Mouse (Mus musculus) neural tube, embryonic 13.5 days (tissue): Measurements from ENCODE around the gene Minpp1. TPM values are rescaled to one million over a fixed set of nuclear protein-coding genes. Genes with fewer than 3 reads are reported as not detected.

Experiments used
- ATAC-seq: fragments of 200-750 bp; cut with Nextera tagmentation; 2 replicates; pipeline ENCODE4 v1.8.0; 2017; ENCODE audit warnings: low read depth, mild to moderate bottlenecking, moderate TSS enrichment, moderate library complexity
- H3K27ac ChIP-seq: fragments of 300-500 bp; sonication (generic); replicated peaks from 2 replicates; pipeline ENCODE4 v1.5.1; 2015; ENCODE audit warnings: moderate library complexity, mild to moderate bottlenecking, inconsistent platforms
- H3K27me3 ChIP-seq: fragments of 300-500 bp; sonication (generic); 2 replicates; pipeline ENCODE4 v1.6.1; 2015; ENCODE audit warnings: mild to moderate bottlenecking, inconsistent platforms
- H3K36me3 ChIP-seq: fragments of 300-500 bp; sonication (generic); 2 replicates; pipeline ENCODE4 v1.6.1; 2015; ENCODE audit warnings: mild to moderate bottlenecking, inconsistent platforms
- H3K4me1 ChIP-seq: fragments of 300-500 bp; sonication (generic); replicated peaks from 2 replicates; pipeline ENCODE4 v1.6.1; 2015; ENCODE audit warnings: inconsistent platforms
- H3K4me2 ChIP-seq: fragments of 300-500 bp; sonication (generic); 2 replicates; pipeline ENCODE4 v1.6.1; 2015; ENCODE audit warnings: inconsistent platforms, mild to moderate bottlenecking, moderate library complexity
- H3K4me3 ChIP-seq: fragments of 300-500 bp; sonication (generic); 2 replicates; pipeline ENCODE4 v1.5.1; 2015; ENCODE audit warnings: mild to moderate bottlenecking, inconsistent platforms
- H3K9ac ChIP-seq: fragments of 300-500 bp; sonication (generic); 2 replicates; pipeline ENCODE4 v1.6.1; 2015; ENCODE audit warnings: moderate library complexity, mild to moderate bottlenecking, inconsistent platforms
- H3K9me3 ChIP-seq: fragments of 300-500 bp; sonication (generic); 2 replicates; pipeline ENCODE4 v1.6.1; 2016; ENCODE audit warnings: inconsistent platforms
- WGBS: fragments of 180-500 bp; shearing (Covaris S2); methylation state at CpG from one replicate; pipeline ENCODE4 v1.1.7; 2015; 5-methylcytosine and 5-hydroxymethylcytosine counted together
- polyA plus RNA-seq: library from polyadenylated mRNA; unstranded; fragments of >200 nt; fragmentation: Nextera tagmentation; extraction: Ambion mirVana; gene quantifications from 2 replicates; pipeline ENCODE4 v1.2.1, GENCODE M21; 2015

The Minpp1 gene
- polyA plus RNA-seq, 1 experiment from 2014 or later: 54.7 TPM

DNA sequence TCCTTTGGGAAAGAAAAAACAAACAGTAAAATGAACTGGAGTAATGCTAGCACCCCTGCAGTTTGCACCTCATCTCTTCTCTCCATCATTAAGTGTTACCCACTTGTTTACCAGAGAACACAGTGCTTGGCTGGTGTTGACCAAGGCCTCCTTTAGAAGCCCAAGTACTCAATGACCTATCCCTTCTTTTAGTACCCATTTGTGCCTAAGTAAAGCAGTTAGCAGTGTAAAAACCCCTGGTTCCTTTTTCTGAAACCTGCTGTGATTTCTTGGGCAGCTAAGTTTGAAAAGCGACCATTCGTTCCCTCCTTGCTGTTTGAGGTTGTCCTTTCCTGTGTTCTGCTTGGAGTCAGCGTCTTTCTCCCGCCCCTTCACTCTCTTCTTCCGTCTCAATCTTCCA lies 7.4 kb downstream of the Minpp1 start:
- Histone ChIP-seq H3K36me3 (peaks cover 49% of the 10 kb centered on the region), H3K4me2 (no peak overlapping the region), H3K27ac (no peak overlapping the region), H3K9me3 (no peaks in the 10 kb centered on the region), H3K4me1 (peaks cover 6% of the 10 kb centered on the region), H3K27me3 (no peaks in the 10 kb centered on the region), H3K4me3 (no peak overlapping the region), H3K9ac (no peak overlapping the region)
- 92% methylated on average over 5 of the region's 5 CpGs for WGBS
- no peak for ATAC-seq

DNA sequence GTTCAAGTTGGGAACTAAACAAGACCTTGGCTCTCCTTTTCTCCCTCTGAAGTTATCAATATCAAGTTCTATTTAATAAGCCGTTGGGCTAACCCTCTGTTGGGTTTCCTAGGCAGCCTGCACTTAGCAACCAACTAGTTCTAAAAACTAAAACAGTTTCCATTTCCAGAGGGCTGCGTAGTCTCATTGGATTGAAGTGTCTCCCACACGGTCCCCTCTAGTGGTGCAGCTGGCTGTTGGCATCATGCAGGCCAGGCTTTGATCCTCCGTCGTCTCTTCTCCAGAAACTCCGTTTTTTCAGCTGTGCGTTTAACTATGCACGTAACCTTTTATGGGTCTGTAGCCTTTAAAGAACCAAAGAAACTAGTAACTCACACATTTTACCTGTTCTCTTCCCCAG lies 7.9 kb downstream of the Minpp1 start:
- no peak for ATAC-seq
- 83% methylated on average over 8 of the region's 8 CpGs for WGBS

DNA sequence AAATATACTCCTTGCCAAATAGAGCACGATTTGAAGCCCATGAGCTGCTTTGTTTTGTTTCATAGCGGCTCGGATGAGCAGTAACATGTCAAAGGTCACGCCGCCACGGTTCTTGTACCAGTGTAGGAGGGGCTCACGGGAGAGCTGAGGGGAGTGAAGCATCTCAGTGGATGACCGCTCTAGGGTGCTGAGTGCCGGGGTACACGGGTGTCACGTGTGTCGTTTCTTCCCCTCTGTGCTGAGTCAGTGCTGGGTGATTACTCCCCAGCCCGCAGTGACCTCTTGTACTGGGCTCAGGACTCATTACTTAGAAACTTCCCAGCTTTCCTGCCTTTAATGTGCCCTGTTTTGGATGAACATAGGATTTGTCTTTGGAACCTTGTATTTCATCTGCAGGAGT lies 9.0 kb downstream of the Minpp1 start:
- WGBS: 91% methylated on average over 13 of the region's 13 CpGs
- Histone ChIP-seq H3K9me3 (no peaks in the 10 kb centered on the region), H3K4me2 (no peak overlapping the region), H3K4me1 (no peaks in the 10 kb centered on the region), H3K36me3 (peaks cover 63% of the 10 kb centered on the region), H3K27me3 (no peaks in the 10 kb centered on the region), H3K9ac (no peak overlapping the region), H3K27ac (no peak overlapping the region), H3K4me3 (no peak overlapping the region)
- ATAC-seq: no peak

More for the DNA sequence above, 7.9 kb downstream of the Minpp1 start:
- H3K4me2 ChIP-seq: no peak overlapping the region
- no peak overlapping the region for H3K27ac ChIP-seq
- peaks cover 54% of the 10 kb centered on the region for H3K36me3 ChIP-seq
- H3K4me1 ChIP-seq: peaks cover 2% of the 10 kb centered on the region
- H3K9ac ChIP-seq: no peak overlapping the region
- H3K4me3 ChIP-seq: no peak overlapping the region
- H3K9me3 ChIP-seq: no peaks in the 10 kb centered on the region
- H3K27me3 ChIP-seq: no peaks in the 10 kb centered on the region

DNA sequence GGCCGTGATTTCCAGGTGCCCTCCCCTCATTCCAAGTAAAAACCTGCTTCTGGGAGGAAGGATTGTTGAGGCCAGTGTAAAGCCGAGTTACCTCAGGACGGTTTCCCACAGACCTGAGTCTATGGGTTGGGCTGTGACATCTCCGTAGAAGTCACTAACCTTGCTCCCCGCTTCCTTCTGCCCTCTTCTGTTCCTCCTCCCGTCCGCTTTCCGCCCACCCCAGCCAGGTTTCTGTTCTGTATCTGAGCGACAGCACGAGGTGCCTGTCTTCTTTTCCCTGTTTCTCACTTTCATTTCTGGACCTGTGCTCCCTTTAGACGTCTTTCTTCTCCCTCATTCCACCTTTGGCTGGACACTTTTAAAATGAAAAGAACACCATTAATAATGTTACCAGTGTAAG lies 9.5 kb downstream of the Minpp1 start:
- Histone ChIP-seq H3K27ac (no peak overlapping the region), H3K9ac (no peak overlapping the region), H3K4me2 (no peak overlapping the region), H3K4me3 (no peak overlapping the region), H3K36me3 (peaks cover 63% of the 10 kb centered on the region), H3K9me3 (no peaks in the 10 kb centered on the region), H3K27me3 (no peaks in the 10 kb centered on the region), H3K4me1 (no peaks in the 10 kb centered on the region)
- no peak for ATAC-seq
- whole genome bisulfite sequencing: 83% methylated on average over 11 of the region's 11 CpGs

DNA sequence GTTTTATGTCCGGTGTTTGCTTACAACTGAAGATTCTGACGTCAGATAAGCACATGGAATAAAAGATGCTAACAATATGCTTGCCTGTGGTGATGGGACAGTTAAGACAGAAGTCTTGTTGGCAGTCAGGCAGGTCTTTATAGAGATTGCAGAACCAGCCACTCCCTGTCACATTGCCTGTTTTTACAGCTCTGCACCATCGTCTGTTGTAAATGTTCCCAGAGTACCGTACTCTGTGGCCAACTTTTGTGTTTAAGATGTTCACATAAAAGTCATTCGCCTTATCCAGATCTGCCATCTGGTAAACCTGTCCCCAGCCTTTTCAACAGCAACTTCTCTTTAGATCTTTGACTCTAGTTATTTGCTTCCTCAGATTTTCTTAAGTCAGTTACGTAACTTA lies 11.8 kb downstream of the Minpp1 start:
- H3K4me2 ChIP-seq: no peak overlapping the region
- no peaks in the 10 kb centered on the region for H3K27me3 ChIP-seq
- H3K27ac ChIP-seq: no peak overlapping the region
- H3K9me3 ChIP-seq: no peaks in the 10 kb centered on the region
- peaks cover 61% of the 10 kb centered on the region for H3K36me3 ChIP-seq
- ATAC-seq: no peak
- WGBS: 87% methylated on average over 6 of the region's 6 CpGs
- H3K4me3 ChIP-seq: no peak overlapping the region
- no peak overlapping the region for H3K9ac ChIP-seq
- H3K4me1 ChIP-seq: no peaks in the 10 kb centered on the region

DNA sequence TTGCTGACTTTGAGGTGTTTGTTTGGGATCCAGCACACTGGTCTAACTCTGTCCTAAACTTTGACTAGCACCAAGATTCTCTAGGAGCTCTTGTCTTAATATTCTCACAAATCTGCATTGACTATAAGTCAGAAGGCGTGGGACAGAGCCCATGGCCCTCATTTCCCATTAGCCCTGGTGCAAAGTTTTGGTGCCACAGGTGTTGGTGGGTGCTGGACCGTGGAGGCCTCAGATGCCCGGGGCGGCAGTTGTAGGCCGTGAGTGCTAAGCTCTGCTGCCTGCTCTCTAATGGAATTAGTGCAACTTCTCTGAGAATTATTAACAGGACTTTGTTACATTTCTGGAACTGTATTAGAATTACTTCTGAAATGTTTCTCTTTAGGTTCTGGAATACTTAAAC lies 12.4 kb downstream of the Minpp1 start:
- no peak for ATAC-seq
- WGBS: 97% methylated on average over 5 of the region's 5 CpGs
- no peaks in the 10 kb centered on the region for H3K27me3 ChIP-seq
- H3K4me3 ChIP-seq: no peak overlapping the region
- no peak overlapping the region for H3K9ac ChIP-seq
- no peaks in the 10 kb centered on the region for H3K4me1 ChIP-seq
- H3K4me2 ChIP-seq: no peak overlapping the region
- H3K9me3 ChIP-seq: no peaks in the 10 kb centered on the region
- H3K27ac ChIP-seq: no peak overlapping the region
- H3K36me3 ChIP-seq: peaks cover 55% of the 10 kb centered on the region

DNA sequence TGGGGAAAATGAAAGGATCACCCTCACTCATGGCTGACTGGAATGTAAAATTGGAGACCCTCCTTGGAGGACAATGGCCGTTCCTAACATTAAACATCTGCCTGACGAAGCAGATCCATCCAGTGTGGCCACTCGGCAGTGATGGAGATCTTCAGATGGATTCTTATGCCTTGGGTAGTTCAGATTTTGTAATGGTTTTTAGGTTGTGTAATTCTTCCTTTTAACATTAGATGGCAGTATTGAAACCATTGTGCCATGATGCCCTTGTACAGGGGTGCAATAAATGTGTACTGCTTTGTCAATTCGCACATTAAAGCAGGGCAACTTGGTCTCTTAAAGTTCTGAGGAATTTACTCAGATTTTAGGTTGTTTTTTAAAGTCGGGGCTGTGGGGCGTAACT lies 15.8 kb downstream of the Minpp1 start:
- Histone ChIP-seq H3K4me3 (no peak overlapping the region), H3K9me3 (no peaks in the 10 kb centered on the region), H3K27me3 (no peaks in the 10 kb centered on the region), H3K4me2 (no peak overlapping the region), H3K36me3 (peaks cover 35% of the 10 kb centered on the region), H3K4me1 (no peaks in the 10 kb centered on the region), H3K9ac (no peak overlapping the region), H3K27ac (no peak overlapping the region)
- no peak for ATAC-seq
- 89% methylated on average over 6 of the region's 6 CpGs for WGBS

DNA sequence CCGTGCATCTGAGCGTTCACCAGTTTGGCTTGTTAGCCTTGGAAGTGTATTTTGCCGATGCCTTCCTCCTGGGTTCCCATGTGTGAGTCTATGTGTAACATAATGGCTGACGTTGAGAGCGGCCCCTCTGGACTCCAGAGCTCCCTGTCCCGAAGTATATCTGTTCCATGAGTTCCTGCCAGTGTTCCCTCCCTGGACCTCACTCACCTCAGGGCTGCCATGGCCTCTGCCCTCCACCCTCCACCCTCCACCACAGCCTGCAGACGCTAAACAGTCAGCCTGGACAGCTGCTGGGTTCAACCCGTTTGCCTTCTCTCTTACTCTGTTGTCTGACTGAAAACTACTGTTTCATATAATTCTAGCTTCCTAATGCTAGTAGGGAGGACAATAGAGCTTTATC lies 20.5 kb downstream of the Minpp1 start:
- Histone ChIP-seq H3K4me3 (no peak overlapping the region), H3K36me3 (peaks cover 36% of the 10 kb centered on the region), H3K27ac (no peak overlapping the region), H3K9me3 (no peaks in the 10 kb centered on the region), H3K4me1 (no peaks in the 10 kb centered on the region), H3K9ac (no peak overlapping the region), H3K27me3 (no peaks in the 10 kb centered on the region), H3K4me2 (no peak overlapping the region)
- 86% methylated on average over 8 of the region's 8 CpGs for WGBS
- no peak for ATAC-seq

DNA sequence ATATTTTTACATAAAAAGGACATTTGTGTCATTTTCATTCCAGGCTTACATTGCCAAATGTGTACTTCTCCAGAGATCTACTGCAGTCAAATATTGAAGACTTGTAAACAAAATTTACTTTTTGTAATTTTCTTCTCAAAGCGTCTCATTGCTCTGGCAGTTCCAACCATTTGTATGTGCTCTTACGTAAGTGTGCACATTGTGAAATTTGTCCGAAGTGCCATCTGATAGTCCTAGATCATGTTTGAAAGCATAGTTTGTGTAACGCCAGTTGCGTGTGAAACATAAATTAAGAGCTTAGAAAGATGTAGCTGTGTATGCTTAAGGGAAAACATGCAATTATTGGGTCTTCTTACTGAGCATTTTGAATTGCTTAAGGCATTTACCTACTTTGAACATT lies 20.9 kb downstream of the Minpp1 start:
- Histone ChIP-seq H3K4me1 (no peaks in the 10 kb centered on the region), H3K4me3 (no peak overlapping the region), H3K36me3 (peaks cover 36% of the 10 kb centered on the region), H3K4me2 (no peak overlapping the region), H3K27me3 (no peaks in the 10 kb centered on the region), H3K9me3 (no peaks in the 10 kb centered on the region), H3K27ac (no peak overlapping the region), H3K9ac (no peak overlapping the region)
- 93% methylated on average over 5 of the region's 5 CpGs for WGBS
- no peak for ATAC-seq

DNA sequence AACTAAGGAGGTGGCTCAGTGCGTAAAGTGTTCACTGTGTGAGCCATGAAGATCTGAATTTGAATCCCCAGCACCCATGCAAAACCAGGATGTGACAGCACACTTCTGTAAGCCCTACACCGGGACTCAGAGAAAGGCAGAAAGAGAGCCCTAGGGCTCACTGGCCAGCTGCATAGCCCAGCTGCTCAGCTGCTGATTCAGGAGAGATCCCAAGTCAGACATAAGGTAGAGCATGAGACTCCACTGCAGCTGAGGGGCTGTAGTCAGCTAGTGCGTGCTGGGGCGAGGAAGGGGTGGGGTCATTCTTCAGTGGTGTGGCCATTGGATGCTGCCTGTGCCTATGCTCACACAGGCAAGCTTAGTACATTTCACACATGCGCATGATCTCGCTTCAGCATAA lies 21.5 kb downstream of the Minpp1 start:
- Histone ChIP-seq H3K27me3 (no peaks in the 10 kb centered on the region), H3K4me3 (no peak overlapping the region), H3K4me1 (no peaks in the 10 kb centered on the region), H3K9me3 (no peaks in the 10 kb centered on the region), H3K9ac (no peak overlapping the region), H3K4me2 (no peak overlapping the region), H3K27ac (no peak overlapping the region), H3K36me3 (peaks cover 40% of the 10 kb centered on the region)
- WGBS: 85% methylated on average over 6 of the region's 6 CpGs
- ATAC-seq: no peak

DNA sequence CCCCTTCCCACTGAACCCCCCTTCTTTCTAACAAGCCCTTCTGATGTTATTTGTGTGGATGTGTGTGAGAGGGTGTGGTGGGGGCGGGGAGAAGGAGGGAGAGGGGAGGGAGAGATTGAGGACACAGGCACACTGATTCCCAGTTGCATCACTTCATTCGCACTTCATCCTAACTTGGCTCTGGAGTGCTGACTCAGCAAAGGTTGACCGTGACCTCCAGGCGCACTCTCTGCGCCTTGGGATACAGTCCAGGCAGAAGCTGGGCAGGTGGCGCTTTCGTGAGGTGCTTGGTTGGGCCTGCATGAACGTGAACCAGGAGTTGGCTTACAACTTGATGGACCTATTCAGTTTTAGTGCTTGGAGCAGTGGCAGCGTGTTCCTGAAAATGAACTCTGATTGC lies 22.0 kb downstream of the Minpp1 start:
- Histone ChIP-seq H3K9ac (no peak overlapping the region), H3K4me1 (no peaks in the 10 kb centered on the region), H3K27me3 (no peaks in the 10 kb centered on the region), H3K4me2 (no peak overlapping the region), H3K4me3 (no peak overlapping the region), H3K36me3 (peaks cover 43% of the 10 kb centered on the region), H3K27ac (no peak overlapping the region), H3K9me3 (no peaks in the 10 kb centered on the region)
- WGBS: 88% methylated on average over 9 of the region's 9 CpGs
- no peak for ATAC-seq

DNA sequence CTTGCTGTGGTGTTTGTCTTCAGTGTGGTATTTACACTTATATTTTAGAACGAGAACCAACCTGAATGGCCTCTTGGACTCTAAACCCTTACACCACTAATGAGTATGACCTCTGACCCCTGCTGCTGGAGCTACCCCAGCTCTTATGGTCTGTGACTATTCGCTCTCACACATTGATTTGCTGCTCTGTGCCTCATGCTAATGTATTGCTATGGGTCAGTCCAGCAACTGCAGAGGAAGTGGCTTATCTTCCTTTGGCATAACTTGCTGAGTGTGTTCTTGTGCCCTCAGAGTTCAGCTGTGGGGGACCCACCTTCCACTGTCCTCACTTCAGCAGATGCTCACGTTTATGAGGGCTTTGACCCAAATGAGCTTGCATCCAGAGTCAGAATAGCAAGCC lies 24.7 kb downstream of the Minpp1 start:
- Histone ChIP-seq H3K4me2 (no peak overlapping the region), H3K27ac (no peak overlapping the region), H3K9me3 (no peaks in the 10 kb centered on the region), H3K36me3 (peaks cover 65% of the 10 kb centered on the region), H3K4me1 (no peaks in the 10 kb centered on the region), H3K9ac (no peak overlapping the region), H3K27me3 (no peaks in the 10 kb centered on the region), H3K4me3 (no peak overlapping the region)
- ATAC-seq: no peak
- WGBS: 79% methylated on average over 3 of the region's 3 CpGs

DNA sequence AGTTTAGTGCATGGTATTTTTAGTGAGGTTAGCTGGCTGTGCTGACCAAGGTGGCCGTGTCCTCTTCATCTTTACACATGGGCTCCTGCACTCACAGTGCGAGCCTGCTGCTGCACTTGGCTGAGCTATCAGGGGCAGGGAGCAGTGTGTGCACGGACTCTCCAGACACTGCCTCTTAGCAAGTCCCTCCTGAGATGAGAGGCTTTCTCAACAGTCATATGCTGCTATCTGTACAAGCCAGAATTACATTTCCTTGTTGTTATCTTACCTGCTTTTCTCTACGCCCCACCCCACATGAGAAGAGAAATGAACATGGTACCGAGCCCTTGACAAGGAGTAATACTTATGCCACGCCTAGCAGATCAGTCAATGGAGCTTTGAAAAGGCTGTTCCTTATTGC lies 25.4 kb downstream of the Minpp1 start:
- peaks cover 71% of the 10 kb centered on the region for H3K36me3 ChIP-seq
- no peak overlapping the region for H3K4me2 ChIP-seq
- WGBS: 98% methylated on average over 6 of the region's 6 CpGs
- H3K4me3 ChIP-seq: no peak overlapping the region
- no peak overlapping the region for H3K9ac ChIP-seq
- ATAC-seq: no peak
- H3K27me3 ChIP-seq: no peaks in the 10 kb centered on the region
- no peak overlapping the region for H3K27ac ChIP-seq
- no peaks in the 10 kb centered on the region for H3K4me1 ChIP-seq
- no peaks in the 10 kb centered on the region for H3K9me3 ChIP-seq
